Mouse (Mus musculus): ENCODE results near the gene Dntt.

- TF ChIP-seq CTCF (IDR thresholded peaks at IDR 0.05) = no peak
- TF ChIP-seq EP300 (IDR thresholded peaks at IDR 0.05; ENCODE audit: insufficient read depth, low read depth, low read length) = no peak
- TF ChIP-seq POLR2A (IDR thresholded peaks at IDR 0.05; ENCODE audit: insufficient read depth, low read depth, low read length) = no peak
Observed at GRCm38 (mm10) chr19:40992517-40993044, 36.5 kb upstream of the Dntt start.
